Mouse (Mus musculus): Measurements from ENCODE around the gene Pelo. TPM values are rescaled to one million over a fixed set of nuclear protein-coding genes. Genes with fewer than 3 reads are reported as not detected.

Gene Pelo
- 4.8 and 7.1 TPM in 2 replicates for polyA plus RNA-seq (2015; fragmentation: Nextera tagmentation; extraction: Ambion mirVana)

GRCm38 (mm10) chr13:115090069-115090976 lies at the start of gene Pelo:
Pelo (minus strand) TSS chr13:115090186.
- ATAC-seq (ENCODE audit: insufficient number of reproducible peaks, insufficient read depth, low FRiP score, low TSS enrichment, low read depth), result peak; percentile 88
- Histone ChIP-seq H3K27me3 (no peaks in the 10 kb centered on the region), H3K4me2 (peak within 1 kb of the TSS; percentile 95), H3K27ac (peak within 1 kb of the TSS; percentile 83), H3K9ac (peak within 1 kb of the TSS; percentile 84), H3K36me3 (peaks cover 28% of the 10 kb centered on the region), H3K4me3 (peak within 1 kb of the TSS; percentile 63), H3K4me1 (peaks cover 14% of the 10 kb centered on the region), H3K9me3 (peaks cover 5% of the 10 kb centered on the region; the same call in 1 of the 2 replicates)
- WGBS, result under 1% methylated on average over 60 of the region's 60 CpGs

- Histone ChIP-seq H3K36me3 (no peaks in the 10 kb centered on the region), H3K27me3 (no peaks in the 10 kb centered on the region)
- 90% methylated on average over 7 of the region's 7 CpGs for WGBS
Measured at GRCm38 (mm10) chr13:115138513-115138912, 48.5 kb upstream of the Pelo start.

GRCm38 (mm10) chr13:115136761-115137160 lies 46.8 kb upstream of the Pelo start:
- no peaks in the 10 kb centered on the region for H3K9me3 ChIP-seq
- H3K9ac ChIP-seq, result no peak overlapping the region
- WGBS, result 80% methylated on average over 3 of the region's 3 CpGs
- H3K27me3 ChIP-seq, result no peaks in the 10 kb centered on the region
- no peaks in the 10 kb centered on the region for H3K36me3 ChIP-seq
- H3K4me2 ChIP-seq, result no peak overlapping the region
- H3K4me3 ChIP-seq, result no peak overlapping the region
- H3K4me1 ChIP-seq, result no peaks in the 10 kb centered on the region
- ATAC-seq (ENCODE audit: insufficient number of reproducible peaks, insufficient read depth, low FRiP score, low TSS enrichment, low read depth), result no peak
- no peak overlapping the region for H3K27ac ChIP-seq

More at GRCm38 (mm10) chr13:115138513-115138912, 48.5 kb upstream of the Pelo start:
- no peak overlapping the region for H3K4me2 ChIP-seq
- H3K4me1 ChIP-seq, result no peaks in the 10 kb centered on the region
- no peaks in the 10 kb centered on the region for H3K9me3 ChIP-seq
- H3K27ac ChIP-seq, result no peak overlapping the region
- no peak overlapping the region for H3K4me3 ChIP-seq
- H3K9ac ChIP-seq, result no peak overlapping the region
- no peak for ATAC-seq (ENCODE audit: insufficient number of reproducible peaks, insufficient read depth, low FRiP score, low TSS enrichment, low read depth)

GRCm38 (mm10) chr13:115132435-115132834 lies 42.4 kb upstream of the Pelo start:
- 10% methylated on average over 5 of the region's 5 CpGs for WGBS
- no peak overlapping the region for H3K4me3 ChIP-seq
- no peak overlapping the region for H3K4me2 ChIP-seq
- H3K4me1 ChIP-seq, result no peaks in the 10 kb centered on the region
- no peaks in the 10 kb centered on the region for H3K27me3 ChIP-seq
- no peaks in the 10 kb centered on the region for H3K9me3 ChIP-seq
- ATAC-seq (ENCODE audit: insufficient number of reproducible peaks, insufficient read depth, low FRiP score, low TSS enrichment, low read depth), result no peak
- no peak overlapping the region for H3K27ac ChIP-seq
- H3K9ac ChIP-seq, result no peak overlapping the region
- no peaks in the 10 kb centered on the region for H3K36me3 ChIP-seq

GRCm38 (mm10) chr13:115131381-115131780 lies 41.4 kb upstream of the Pelo start:
- Histone ChIP-seq H3K4me3 (no peak overlapping the region), H3K36me3 (no peaks in the 10 kb centered on the region), H3K9ac (no peak overlapping the region), H3K27ac (no peak overlapping the region), H3K27me3 (no peaks in the 10 kb centered on the region), H3K4me2 (no peak overlapping the region), H3K9me3 (no peaks in the 10 kb centered on the region), H3K4me1 (no peaks in the 10 kb centered on the region)
- no peak for ATAC-seq (ENCODE audit: insufficient number of reproducible peaks, insufficient read depth, low FRiP score, low TSS enrichment, low read depth)
- 72% methylated on average over 3 of the region's 3 CpGs for WGBS

GRCm38 (mm10) chr13:115130035-115130434 lies 40.0 kb upstream of the Pelo start:
- Histone ChIP-seq H3K36me3 (no peaks in the 10 kb centered on the region), H3K4me3 (no peak overlapping the region), H3K4me2 (no peak overlapping the region), H3K27ac (no peak overlapping the region), H3K9ac (no peak overlapping the region), H3K4me1 (no peaks in the 10 kb centered on the region), H3K9me3 (no peaks in the 10 kb centered on the region), H3K27me3 (no peaks in the 10 kb centered on the region)
- no peak for ATAC-seq (ENCODE audit: insufficient number of reproducible peaks, insufficient read depth, low FRiP score, low TSS enrichment, low read depth)
- 82% methylated on average over 2 of the region's 2 CpGs for WGBS

- WGBS, result 90% methylated on average over 1 of the region's 1 CpGs
- no peak for ATAC-seq (ENCODE audit: insufficient number of reproducible peaks, insufficient read depth, low FRiP score, low TSS enrichment, low read depth)
- no peaks in the 10 kb centered on the region for H3K4me1 ChIP-seq
- H3K4me2 ChIP-seq, result no peak overlapping the region
- no peaks in the 10 kb centered on the region for H3K27me3 ChIP-seq
- no peaks in the 10 kb centered on the region for H3K36me3 ChIP-seq
- no peak overlapping the region for H3K4me3 ChIP-seq
- H3K27ac ChIP-seq, result no peak overlapping the region
- H3K9ac ChIP-seq, result no peak overlapping the region
- H3K9me3 ChIP-seq, result no peaks in the 10 kb centered on the region
Measured at GRCm38 (mm10) chr13:115127826-115128225, 37.8 kb upstream of the Pelo start.

GRCm38 (mm10) chr13:115126534-115126933 lies 36.5 kb upstream of the Pelo start:
- H3K4me1 ChIP-seq, result no peaks in the 10 kb centered on the region
- no peak for ATAC-seq (ENCODE audit: insufficient number of reproducible peaks, insufficient read depth, low FRiP score, low TSS enrichment, low read depth)
- no peak overlapping the region for H3K27ac ChIP-seq
- H3K9me3 ChIP-seq, result no peaks in the 10 kb centered on the region
- WGBS, result 96% methylated on average over 2 of the region's 2 CpGs
- H3K4me3 ChIP-seq, result no peak overlapping the region
- H3K36me3 ChIP-seq, result no peaks in the 10 kb centered on the region
- no peak overlapping the region for H3K9ac ChIP-seq
- no peak overlapping the region for H3K4me2 ChIP-seq
- H3K27me3 ChIP-seq, result no peaks in the 10 kb centered on the region

GRCm38 (mm10) chr13:115125130-115125529 lies 35.1 kb upstream of the Pelo start:
- Histone ChIP-seq H3K27ac (no peak overlapping the region), H3K36me3 (no peaks in the 10 kb centered on the region), H3K27me3 (no peaks in the 10 kb centered on the region), H3K9me3 (no peaks in the 10 kb centered on the region), H3K4me1 (no peaks in the 10 kb centered on the region), H3K9ac (no peak overlapping the region), H3K4me3 (no peak overlapping the region), H3K4me2 (no peak overlapping the region)
- WGBS, result 85% methylated on average over 4 of the region's 4 CpGs
- ATAC-seq (ENCODE audit: insufficient number of reproducible peaks, insufficient read depth, low FRiP score, low TSS enrichment, low read depth), result no peak

- H3K4me1 ChIP-seq, result no peaks in the 10 kb centered on the region
- 82% methylated on average over 1 of the region's 1 CpGs for WGBS
- no peak for ATAC-seq (ENCODE audit: insufficient number of reproducible peaks, insufficient read depth, low FRiP score, low TSS enrichment, low read depth)
- no peaks in the 10 kb centered on the region for H3K9me3 ChIP-seq
- no peaks in the 10 kb centered on the region for H3K36me3 ChIP-seq
- H3K9ac ChIP-seq, result no peak overlapping the region
- H3K4me3 ChIP-seq, result no peak overlapping the region
- H3K4me2 ChIP-seq, result no peak overlapping the region
- no peaks in the 10 kb centered on the region for H3K27me3 ChIP-seq
- no peak overlapping the region for H3K27ac ChIP-seq
Measured at GRCm38 (mm10) chr13:115124521-115124920, 34.5 kb upstream of the Pelo start.

GRCm38 (mm10) chr13:115118756-115119155 lies 28.8 kb upstream of the Pelo start:
- H3K36me3 ChIP-seq, result no peaks in the 10 kb centered on the region
- no peak for ATAC-seq (ENCODE audit: insufficient number of reproducible peaks, insufficient read depth, low FRiP score, low TSS enrichment, low read depth)
- H3K27ac ChIP-seq, result no peak overlapping the region
- H3K4me2 ChIP-seq, result no peak overlapping the region
- H3K9me3 ChIP-seq, result no peaks in the 10 kb centered on the region
- no peaks in the 10 kb centered on the region for H3K4me1 ChIP-seq
- WGBS, result 65% methylated on average over 5 of the region's 5 CpGs
- H3K27me3 ChIP-seq, result no peaks in the 10 kb centered on the region
- H3K4me3 ChIP-seq, result no peak overlapping the region
- no peak overlapping the region for H3K9ac ChIP-seq

- Histone ChIP-seq H3K4me3 (no peak overlapping the region), H3K9me3 (no peaks in the 10 kb centered on the region), H3K4me1 (no peaks in the 10 kb centered on the region), H3K27me3 (no peaks in the 10 kb centered on the region), H3K9ac (no peak overlapping the region), H3K4me2 (no peak overlapping the region), H3K27ac (no peak overlapping the region), H3K36me3 (no peaks in the 10 kb centered on the region)
- ATAC-seq (ENCODE audit: insufficient number of reproducible peaks, insufficient read depth, low FRiP score, low TSS enrichment, low read depth), result no peak
- WGBS, result 86% methylated on average over 3 of the region's 3 CpGs
Measured at GRCm38 (mm10) chr13:115118195-115118594, 28.2 kb upstream of the Pelo start.
